In the genomic region with DNA sequence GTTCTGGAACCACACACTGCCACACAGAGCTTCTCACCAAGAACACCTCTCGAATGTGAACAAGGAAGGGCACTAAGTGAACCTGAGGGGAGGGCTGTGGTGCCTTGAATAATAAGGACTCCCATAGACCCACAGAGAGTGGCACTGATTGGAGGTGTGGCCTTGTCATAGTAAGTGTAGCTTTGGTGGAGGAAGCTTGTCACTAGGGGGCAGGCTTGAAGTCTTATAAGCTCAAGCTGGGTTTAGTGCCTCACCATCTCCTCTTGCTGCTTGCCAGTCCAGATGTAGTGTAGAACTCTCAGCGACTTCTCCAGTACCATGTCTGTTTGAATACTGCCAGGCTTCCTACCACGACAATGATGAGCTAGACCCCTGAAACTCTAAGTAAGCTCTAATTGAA, we compare ENCODE assay signal across 9 mouse cellular contexts. TPM values are rescaled to one million over a fixed set of nuclear protein-coding genes. Genes with fewer than 3 reads are reported as not detected.
DNase-seq lines count a peak whose midpoint lies in the region; ATAC-seq lines count a peak whose summit lies in the region.
"Had no signal": no experiment of that assay in that cellular context is flagged by ENCODE, and none has a peak within 500 bp of the region (broad histone marks: within the 10 kb centered on the region; RNA-seq: fewer than 3 reads in every experiment).

No protein-coding gene starts in this region.

- peak; percentile 92 for ATAC-seq in frontal cortex, adult (ENCODE audit: low TSS enrichment)

- no peak for DNase-seq in frontal cortex, postnatal 25 days (ENCODE audit: low spot score in 2 of 2)
- peak; percentile 46 for DNase-seq in right cerebral cortex, adult 18-20 months
- no peak for DNase-seq in right cerebral cortex, postnatal 36 days (ENCODE audit: low spot score in 2 of 2)
- DNase-seq in kidney, adult 9 months, result peak; percentile 41
- peak; percentile 41 for DNase-seq in right cerebral cortex, postnatal 14 days
- no peak for DNase-seq in gastrocnemius, postnatal 10 days
- no peak for DNase-seq in ovary, postnatal 14 days (ENCODE audit: low spot score)
- DNase-seq: liver, embryonic 13.5 days had no signal

RNA-seq across cellular contexts. Expression of gene Tpo, which starts 9.7 kb away (rescaled TPM):
- total RNA-seq in gastrocnemius, postnatal 10 days (2021), result not detected

Comparison
In these comparisons a context has a peak if more than half of its experiments do, and no peak if none do; other contexts are left out.
1. DNase-seq: peak in right cerebral cortex, adult 18-20 months (single experiment), kidney, adult 9 months (single experiment) and right cerebral cortex, postnatal 14 days (single experiment); none in frontal cortex, postnatal 25 days (0 of 2), right cerebral cortex, postnatal 36 days (0 of 2), gastrocnemius, postnatal 10 days (single experiment) and ovary, postnatal 14 days (single experiment).